Mouse (Mus musculus): ENCODE results near the gene Espl1.

DNA sequence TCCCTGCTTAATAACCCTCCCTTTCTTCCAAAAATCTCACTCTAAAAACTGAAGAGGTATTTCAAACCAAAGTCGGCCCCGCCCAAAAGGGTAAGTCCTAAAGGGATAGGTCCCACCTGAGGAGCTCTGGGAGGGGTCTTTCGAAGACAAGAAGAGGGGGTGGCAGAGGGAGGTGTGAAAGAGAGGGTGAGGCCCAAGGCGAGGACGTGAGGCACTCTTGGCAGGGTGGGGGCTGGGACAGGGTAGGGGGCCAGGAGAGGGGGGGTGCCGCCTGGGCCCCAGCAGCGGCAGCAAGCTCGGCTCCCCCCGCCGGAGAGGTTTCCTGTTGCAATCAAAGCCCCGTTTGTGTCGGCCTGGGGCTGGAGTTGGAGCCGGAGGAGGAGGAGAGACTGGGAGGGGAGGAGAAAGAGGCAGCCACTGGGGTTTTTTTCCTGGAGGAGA is 46.8 kb upstream of the Espl1 start:
- TF ChIP-seq CTCF (IDR thresholded peaks at IDR 0.05; ENCODE audit: low read depth, low read length) (no peak), POLR2A (IDR thresholded peaks at IDR 0.05; ENCODE audit: extremely low read depth, insufficient read depth, low read length) (no peak)

Data from liver, adult 2 months (tissue).